Mouse (Mus musculus): ENCODE data around the gene Dnmt3a. TPM values are rescaled to one million over a fixed set of nuclear protein-coding genes. Genes with fewer than 3 reads are reported as not detected.
A peak's percentile ranks its signal among the peaks of the same experiment; 100 is the strongest.

Dnmt3a gene
- polyA plus RNA-seq, 1 experiment from 2014 or later: 48.7 TPM

GRCm38 (mm10) chr12:3842843-3843242, 37.0 kb downstream of the Dnmt3a start:
- peak overlapping the region; percentile 45 to 76 for H3K27ac ChIP-seq (replicated peaks in 1 of 2; ENCODE audit: control insufficient read depth in 1 of 2, insufficient read depth in 1 of 2, low read depth in 2 of 2, low read length in 2 of 2)
- H3K9ac ChIP-seq (ENCODE audit: low read length): no peak overlapping the region
- no peak overlapping the region for H3K4me3 ChIP-seq (ENCODE audit: control insufficient read depth in 1 of 2, insufficient read depth in 1 of 2, low read depth in 1 of 2, low read length in 2 of 2)
- 55% methylated on average over 6 of the region's 6 CpGs for WGBS
- H3K36me3 ChIP-seq (ENCODE audit: control insufficient read depth, insufficient read depth, low read length): peaks cover 60% of the 10 kb centered on the region
- H3K4me1 ChIP-seq (ENCODE audit: control insufficient read depth in 2 of 2, insufficient read depth in 2 of 2, low read length in 2 of 2): peaks cover 17 to 33% of the 10 kb centered on the region in 2 experiments
- no peaks in the 10 kb centered on the region for H3K27me3 ChIP-seq (ENCODE audit: control insufficient read depth, insufficient read depth, low read length)
- ATAC-seq (ENCODE audit: insufficient number of reproducible peaks, insufficient read depth, low FRiP score, low read depth): no peak
- H3K9me3 ChIP-seq (ENCODE audit: control insufficient read depth, low read length): no peaks in the 10 kb centered on the region
- no peak overlapping the region for H3K4me2 ChIP-seq (ENCODE audit: low read length)

DNA sequence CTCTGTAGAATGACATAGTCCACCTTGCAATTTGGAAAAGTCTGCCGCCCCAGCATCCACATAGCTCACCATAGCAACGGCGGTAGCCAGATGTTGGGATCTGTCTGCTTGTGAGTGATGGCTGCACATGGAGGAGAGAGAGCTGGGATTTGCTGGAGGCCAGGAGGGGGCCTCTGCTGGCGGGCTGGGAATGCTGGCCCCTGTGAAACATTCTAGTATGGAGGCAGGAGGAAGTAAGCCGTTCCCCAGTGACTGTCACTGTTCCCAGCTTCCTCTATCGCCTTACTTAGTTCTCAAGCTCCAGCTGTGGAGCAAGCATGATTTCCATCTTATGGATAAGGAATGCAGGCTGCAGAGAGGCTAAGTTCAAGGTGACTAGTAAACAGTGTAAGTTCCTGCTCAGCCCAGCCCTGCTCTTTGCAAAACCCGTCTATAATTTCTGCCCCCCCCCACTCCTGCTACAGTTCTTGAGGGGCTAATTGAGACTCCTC, 37.6 kb downstream of the Dnmt3a start:
- Histone ChIP-seq H3K4me1 (ENCODE audit: control insufficient read depth in 2 of 2, insufficient read depth in 2 of 2, low read length in 2 of 2) (peaks cover 17 to 33% of the 10 kb centered on the region in 2 experiments), H3K27ac (replicated peaks in 1 of 2; ENCODE audit: control insufficient read depth in 1 of 2, insufficient read depth in 1 of 2, low read depth in 2 of 2, low read length in 2 of 2) (peak overlapping the region; percentile 45 to 76), H3K4me2 (ENCODE audit: low read length) (peak overlapping the region; percentile 21; the same call in 1 of the 2 replicates), H3K9me3 (ENCODE audit: control insufficient read depth, low read length) (no peaks in the 10 kb centered on the region), H3K4me3 (ENCODE audit: control insufficient read depth in 1 of 2, insufficient read depth in 1 of 2, low read depth in 1 of 2, low read length in 2 of 2) (no peak overlapping the region), H3K9ac (ENCODE audit: low read length) (no peak overlapping the region), H3K36me3 (ENCODE audit: control insufficient read depth, insufficient read depth, low read length) (peaks cover 59% of the 10 kb centered on the region), H3K27me3 (ENCODE audit: control insufficient read depth, insufficient read depth, low read length) (no peaks in the 10 kb centered on the region)
- 6% methylated on average over 7 of the region's 7 CpGs for WGBS
- peak; percentile 41 for ATAC-seq (ENCODE audit: insufficient number of reproducible peaks, insufficient read depth, low FRiP score, low read depth)

DNA sequence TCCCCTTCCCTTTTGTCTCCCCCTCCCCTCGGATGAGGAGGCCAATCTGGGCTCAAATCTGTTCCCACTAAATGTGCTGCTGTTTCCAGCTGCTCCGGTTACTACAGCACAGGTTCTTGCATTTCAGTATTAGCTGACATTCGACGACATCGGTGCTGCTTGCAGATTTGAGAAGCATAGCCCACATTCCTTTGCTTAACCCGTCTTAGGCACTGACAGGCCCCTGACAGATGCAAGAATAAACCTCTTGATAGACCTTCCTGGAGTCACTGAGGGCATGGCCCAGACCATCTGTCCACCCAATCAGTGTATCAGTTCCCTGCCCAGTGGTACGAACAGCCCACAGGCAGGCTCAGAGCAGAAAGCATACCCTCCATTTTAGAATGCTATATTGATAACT, 38.1 kb downstream of the Dnmt3a start:
- Histone ChIP-seq H3K4me3 (ENCODE audit: control insufficient read depth in 1 of 2, insufficient read depth in 1 of 2, low read depth in 1 of 2, low read length in 2 of 2) (no peak overlapping the region), H3K36me3 (ENCODE audit: control insufficient read depth, insufficient read depth, low read length) (peaks cover 56% of the 10 kb centered on the region), H3K27me3 (ENCODE audit: control insufficient read depth, insufficient read depth, low read length) (no peaks in the 10 kb centered on the region), H3K9ac (ENCODE audit: low read length) (peak overlapping the region; percentile 21; the same call in 1 of the 2 replicates), H3K27ac (replicated peaks in 1 of 2; ENCODE audit: control insufficient read depth in 1 of 2, insufficient read depth in 1 of 2, low read depth in 2 of 2, low read length in 2 of 2) (peak overlapping the region; percentile 3 to 76), H3K4me1 (ENCODE audit: control insufficient read depth in 2 of 2, insufficient read depth in 2 of 2, low read length in 2 of 2) (peaks cover 17 to 33% of the 10 kb centered on the region in 2 experiments), H3K4me2 (ENCODE audit: low read length) (peak overlapping the region; percentile 21; the same call in 1 of the 2 replicates), H3K9me3 (ENCODE audit: control insufficient read depth, low read length) (no peaks in the 10 kb centered on the region)
- peak; percentile 15; the same call in 1 of the 2 replicates for ATAC-seq (ENCODE audit: insufficient number of reproducible peaks, insufficient read depth, low FRiP score, low read depth)
- WGBS: 15% methylated on average over 7 of the region's 7 CpGs

- no peaks in the 10 kb centered on the region for H3K27me3 ChIP-seq (ENCODE audit: control insufficient read depth, insufficient read depth, low read length)
- no peak overlapping the region for H3K4me2 ChIP-seq (ENCODE audit: low read length)
- 50% methylated on average over 5 of the region's 5 CpGs for WGBS
- peaks cover 56% of the 10 kb centered on the region for H3K36me3 ChIP-seq (ENCODE audit: control insufficient read depth, insufficient read depth, low read length)
- no peaks in the 10 kb centered on the region for H3K9me3 ChIP-seq (ENCODE audit: control insufficient read depth, low read length)
- peaks cover 17 to 33% of the 10 kb centered on the region in 2 experiments for H3K4me1 ChIP-seq (ENCODE audit: control insufficient read depth in 2 of 2, insufficient read depth in 2 of 2, low read length in 2 of 2)
- H3K9ac ChIP-seq (ENCODE audit: low read length): 0 out of 2 replicates have a peak overlapping the region, but pooled peaks have one; percentile 21
- ATAC-seq (ENCODE audit: insufficient number of reproducible peaks, insufficient read depth, low FRiP score, low read depth): peak; percentile 36; the same call in 1 of the 2 replicates
- H3K4me3 ChIP-seq (ENCODE audit: control insufficient read depth in 1 of 2, insufficient read depth in 1 of 2, low read depth in 1 of 2, low read length in 2 of 2): no peak overlapping the region
- peak overlapping the region; percentile 3 to 76 for H3K27ac ChIP-seq (replicated peaks in 1 of 2; ENCODE audit: control insufficient read depth in 1 of 2, insufficient read depth in 1 of 2, low read depth in 2 of 2, low read length in 2 of 2)
These were observed 38.5 kb downstream of the Dnmt3a start for GRCm38 (mm10) chr12:3844335-3844734.

GRCm38 (mm10) chr12:3849481-3849880, 43.7 kb downstream of the Dnmt3a start:
- 93% methylated on average over 13 of the region's 13 CpGs for WGBS
- no peak overlapping the region for H3K27ac ChIP-seq (replicated peaks in 1 of 2; ENCODE audit: control insufficient read depth in 1 of 2, insufficient read depth in 1 of 2, low read depth in 2 of 2, low read length in 2 of 2)
- peaks cover 74% of the 10 kb centered on the region for H3K36me3 ChIP-seq (ENCODE audit: control insufficient read depth, insufficient read depth, low read length)
- ATAC-seq (ENCODE audit: insufficient number of reproducible peaks, insufficient read depth, low FRiP score, low read depth): no peak
- H3K4me3 ChIP-seq (ENCODE audit: control insufficient read depth in 1 of 2, insufficient read depth in 1 of 2, low read depth in 1 of 2, low read length in 2 of 2): no peak overlapping the region
- H3K9ac ChIP-seq (ENCODE audit: low read length): no peak overlapping the region
- no peak overlapping the region for H3K4me2 ChIP-seq (ENCODE audit: low read length)
- H3K27me3 ChIP-seq (ENCODE audit: control insufficient read depth, insufficient read depth, low read length): no peaks in the 10 kb centered on the region
- no peaks in the 10 kb centered on the region for H3K9me3 ChIP-seq (ENCODE audit: control insufficient read depth, low read length)
- H3K4me1 ChIP-seq (ENCODE audit: control insufficient read depth in 2 of 2, insufficient read depth in 2 of 2, low read length in 2 of 2): peaks cover 4 to 13% of the 10 kb centered on the region in 2 experiments; a peak in 3 of 4 replicates

GRCm38 (mm10) chr12:3850165-3850564, 44.4 kb downstream of the Dnmt3a start:
- no peak overlapping the region for H3K27ac ChIP-seq (replicated peaks in 1 of 2; ENCODE audit: control insufficient read depth in 1 of 2, insufficient read depth in 1 of 2, low read depth in 2 of 2, low read length in 2 of 2)

GRCm38 (mm10) chr12:3850731-3851130, 44.9 kb downstream of the Dnmt3a start:
- H3K9me3 ChIP-seq (ENCODE audit: control insufficient read depth, low read length): no peaks in the 10 kb centered on the region
- no peak overlapping the region for H3K4me2 ChIP-seq (ENCODE audit: low read length)
- H3K4me3 ChIP-seq (ENCODE audit: control insufficient read depth in 1 of 2, insufficient read depth in 1 of 2, low read depth in 1 of 2, low read length in 2 of 2): no peak overlapping the region
- peaks cover 62% of the 10 kb centered on the region for H3K36me3 ChIP-seq (ENCODE audit: control insufficient read depth, insufficient read depth, low read length)
- ATAC-seq (ENCODE audit: insufficient number of reproducible peaks, insufficient read depth, low FRiP score, low read depth): no peak
- H3K9ac ChIP-seq (ENCODE audit: low read length): no peak overlapping the region
- H3K27me3 ChIP-seq (ENCODE audit: control insufficient read depth, insufficient read depth, low read length): no peaks in the 10 kb centered on the region
- peaks cover 13 to 18% of the 10 kb centered on the region in 2 experiments for H3K4me1 ChIP-seq (ENCODE audit: control insufficient read depth in 2 of 2, insufficient read depth in 2 of 2, low read length in 2 of 2)
- 69% methylated on average over 6 of the region's 6 CpGs for WGBS
- no peak overlapping the region for H3K27ac ChIP-seq (replicated peaks in 1 of 2; ENCODE audit: control insufficient read depth in 1 of 2, insufficient read depth in 1 of 2, low read depth in 2 of 2, low read length in 2 of 2)

More at GRCm38 (mm10) chr12:3850165-3850564, 44.4 kb downstream of the Dnmt3a start:
- H3K9ac ChIP-seq (ENCODE audit: low read length): no peak overlapping the region
- 54% methylated on average over 5 of the region's 5 CpGs for WGBS
- no peaks in the 10 kb centered on the region for H3K9me3 ChIP-seq (ENCODE audit: control insufficient read depth, low read length)
- no peak overlapping the region for H3K4me3 ChIP-seq (ENCODE audit: control insufficient read depth in 1 of 2, insufficient read depth in 1 of 2, low read depth in 1 of 2, low read length in 2 of 2)
- no peaks in the 10 kb centered on the region for H3K27me3 ChIP-seq (ENCODE audit: control insufficient read depth, insufficient read depth, low read length)
- peaks cover 68% of the 10 kb centered on the region for H3K36me3 ChIP-seq (ENCODE audit: control insufficient read depth, insufficient read depth, low read length)
- H3K4me1 ChIP-seq (ENCODE audit: control insufficient read depth in 2 of 2, insufficient read depth in 2 of 2, low read length in 2 of 2): peaks cover 7 to 16% of the 10 kb centered on the region in 2 experiments
- ATAC-seq (ENCODE audit: insufficient number of reproducible peaks, insufficient read depth, low FRiP score, low read depth): no peak
- no peak overlapping the region for H3K4me2 ChIP-seq (ENCODE audit: low read length)

GRCm38 (mm10) chr12:3851179-3851578, 45.4 kb downstream of the Dnmt3a start:
- Histone ChIP-seq H3K9ac (ENCODE audit: low read length) (no peak overlapping the region), H3K4me1 (ENCODE audit: control insufficient read depth in 2 of 2, insufficient read depth in 2 of 2, low read length in 2 of 2) (peaks cover 16 to 21% of the 10 kb centered on the region in 2 experiments), H3K27me3 (ENCODE audit: control insufficient read depth, insufficient read depth, low read length) (no peaks in the 10 kb centered on the region), H3K27ac (replicated peaks in 1 of 2; ENCODE audit: control insufficient read depth in 1 of 2, insufficient read depth in 1 of 2, low read depth in 2 of 2, low read length in 2 of 2) (no peak overlapping the region), H3K9me3 (ENCODE audit: control insufficient read depth, low read length) (no peaks in the 10 kb centered on the region), H3K36me3 (ENCODE audit: control insufficient read depth, insufficient read depth, low read length) (peaks cover 58% of the 10 kb centered on the region), H3K4me3 (ENCODE audit: control insufficient read depth in 1 of 2, insufficient read depth in 1 of 2, low read depth in 1 of 2, low read length in 2 of 2) (no peak overlapping the region), H3K4me2 (ENCODE audit: low read length) (no peak overlapping the region)
- 82% methylated on average over 4 of the region's 4 CpGs for WGBS
- no peak for ATAC-seq (ENCODE audit: insufficient number of reproducible peaks, insufficient read depth, low FRiP score, low read depth)

Data from heart, embryonic 14.5 days (tissue).